Mouse (Mus musculus) 3T3-L1 (cell line): ENCODE measurements around the gene Olfr101.

Source experiments
- DNase-seq: peaks from one replicate; pipeline ENCODE4 v3.0.0-alpha.2; 2015; ENCODE audit warnings: low read depth, low spot score

Gene Olfr101

DNA sequence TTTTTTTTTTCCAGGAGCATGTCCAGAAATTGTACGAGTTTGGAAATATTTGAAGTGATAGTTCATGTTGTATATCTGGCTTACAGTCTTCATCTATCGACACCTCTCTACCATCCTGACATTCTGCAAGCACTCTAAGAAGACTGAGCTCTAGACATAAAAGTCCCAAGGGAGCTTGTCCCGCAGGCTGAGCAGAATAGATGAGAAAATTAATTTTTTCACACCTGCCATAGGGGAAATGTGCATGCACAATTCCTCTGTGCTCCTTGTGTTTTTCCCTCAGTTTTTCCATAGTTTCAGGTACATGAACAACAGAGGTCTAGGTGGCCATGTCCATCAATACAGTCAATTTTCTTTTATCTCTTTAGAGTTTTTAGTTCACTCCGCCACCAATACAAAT, at the start of gene Olfr101:
Olfr101 (minus strand) TSS at position 101 of the 400 bp plus-strand sequence.
- DNase-seq = no peak

DNA sequence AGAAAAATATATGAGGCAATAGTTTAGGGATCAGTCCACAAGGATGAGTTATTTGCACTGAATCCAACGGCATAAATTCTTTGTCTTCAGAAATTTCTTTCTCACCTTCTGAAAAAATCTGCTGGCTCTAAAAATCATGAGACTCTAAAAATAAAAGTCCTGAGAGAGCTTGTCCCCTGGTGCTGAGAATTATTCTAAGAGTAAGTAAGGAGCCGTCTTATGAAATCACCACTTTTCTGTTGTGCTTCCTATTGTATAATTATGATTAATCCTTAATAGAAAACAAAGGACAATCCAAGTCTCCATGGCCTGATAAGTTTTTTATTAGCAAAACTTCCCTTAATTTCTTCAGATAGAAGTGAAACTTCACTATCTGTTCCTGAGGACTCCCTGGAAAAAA, 35.5 kb upstream of the Olfr101 start, which contains the start of gene Olfr103:
Olfr103 (minus strand) TSS at position 101 of the 400 bp plus-strand sequence.
- DNase-seq = no peak

DNA sequence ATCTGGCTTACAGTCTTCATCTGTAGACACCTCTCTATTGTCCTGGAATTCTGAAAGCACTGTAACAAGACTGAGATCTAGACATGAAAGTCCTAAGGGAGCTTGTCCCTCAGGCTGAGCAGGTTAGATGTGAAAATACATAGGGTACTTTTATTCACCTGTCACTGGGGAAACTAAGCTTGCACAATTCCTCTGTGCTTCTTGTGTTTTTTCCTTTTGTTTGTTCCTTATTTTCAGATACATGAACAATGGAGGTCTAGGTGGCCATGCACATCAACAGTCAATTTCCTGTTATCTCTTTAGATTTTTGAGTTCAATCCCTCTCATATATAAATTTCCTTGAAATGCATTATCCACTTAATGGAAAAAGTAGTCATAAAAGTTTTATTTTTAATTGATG, 12.8 kb upstream of the Olfr101 start, which contains the start of gene Olfr102:
Olfr102 (minus strand) TSS at position 101 of the 400 bp plus-strand sequence.
- DNase-seq = no peak

DNA sequence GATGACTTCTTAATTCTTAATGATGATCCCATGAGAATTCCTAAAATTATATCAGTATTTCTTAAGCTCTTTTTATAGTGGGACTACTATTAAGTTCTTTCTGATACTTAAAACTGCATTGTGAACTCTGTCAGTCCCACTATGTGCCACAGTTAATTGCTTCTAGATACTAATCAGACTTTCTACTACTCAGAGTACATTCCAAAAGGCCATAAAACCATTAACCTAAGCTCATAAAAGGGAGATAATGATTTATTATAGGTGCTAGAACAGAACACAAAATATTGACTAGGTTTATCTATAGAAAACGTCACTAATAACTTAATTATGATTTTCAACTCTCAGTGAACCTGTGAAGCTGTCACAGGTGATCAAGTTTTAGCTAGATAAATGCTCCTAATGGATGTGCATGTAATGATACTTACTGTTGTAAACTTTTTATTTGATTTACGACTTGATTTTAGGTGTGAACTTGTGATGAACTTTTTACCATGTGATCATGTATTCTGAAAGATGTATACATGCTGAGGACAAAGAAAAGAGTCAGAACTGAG, 6.1 kb upstream of the Olfr101 start:
- no peak for DNase-seq

DNA sequence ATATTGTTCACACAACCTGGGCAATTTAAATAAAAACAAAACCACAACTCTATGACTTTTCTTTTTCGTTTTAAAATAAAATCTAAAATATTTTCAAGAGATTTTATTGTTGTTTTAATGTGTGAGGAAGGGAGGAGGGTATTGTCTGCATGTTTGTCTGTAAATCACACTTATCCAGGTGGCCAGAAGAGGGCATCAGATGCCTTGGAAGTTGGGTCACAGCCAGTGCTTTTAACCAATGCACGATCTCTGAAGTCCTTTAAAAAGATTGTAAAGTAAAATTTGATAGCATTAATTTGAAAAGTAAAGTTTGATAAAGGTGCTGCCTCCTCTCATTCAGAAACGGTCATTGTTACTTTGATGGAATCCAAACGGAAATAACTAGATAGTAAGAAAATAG, 4.4 kb upstream of the Olfr101 start:
- DNase-seq = peak; percentile 49

DNA sequence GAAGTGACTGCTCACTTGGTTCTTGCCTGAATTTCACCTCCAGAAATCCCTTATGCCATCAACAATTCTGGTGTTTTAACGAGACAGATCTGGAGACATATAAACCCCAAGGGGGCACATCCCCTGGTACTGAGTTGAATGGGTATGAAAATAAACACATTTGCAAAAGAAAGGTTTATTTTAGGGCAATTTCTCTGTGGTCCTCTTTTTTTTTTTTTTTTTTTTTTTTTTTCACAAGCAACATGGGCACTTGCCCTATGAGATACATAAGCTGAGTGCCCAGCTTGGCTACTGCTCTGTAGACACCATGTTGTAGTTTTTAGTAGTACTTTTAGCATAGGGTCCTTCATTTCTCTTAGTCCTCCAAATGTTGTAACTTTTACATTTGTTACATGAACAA, 20.8 kb downstream of the Olfr101 start, which contains the start of gene Olfr99:
Olfr99 (minus strand) TSS at position 101 of the 400 bp plus-strand sequence.
- DNase-seq = no peak

DNA sequence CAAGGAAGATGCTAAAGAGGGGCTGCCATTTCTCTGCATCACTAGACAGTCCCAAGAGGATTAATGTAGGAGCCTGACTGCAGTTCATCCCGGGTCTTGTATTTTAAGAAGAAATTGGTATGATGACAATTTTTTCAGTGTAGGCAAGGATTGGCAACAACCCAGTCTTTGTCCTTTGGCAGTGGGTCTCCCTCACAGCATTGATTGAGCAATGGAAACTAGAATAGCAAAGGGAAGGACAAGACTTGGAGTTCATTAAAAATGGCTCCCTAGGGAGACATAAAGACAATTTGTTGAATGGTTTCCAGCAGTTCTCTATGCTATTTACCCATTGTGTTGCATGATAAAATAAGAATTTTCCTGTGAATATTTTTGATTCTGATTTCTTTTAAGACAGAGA, 23.8 kb downstream of the Olfr101 start:
- peak; percentile 34 for DNase-seq

DNA sequence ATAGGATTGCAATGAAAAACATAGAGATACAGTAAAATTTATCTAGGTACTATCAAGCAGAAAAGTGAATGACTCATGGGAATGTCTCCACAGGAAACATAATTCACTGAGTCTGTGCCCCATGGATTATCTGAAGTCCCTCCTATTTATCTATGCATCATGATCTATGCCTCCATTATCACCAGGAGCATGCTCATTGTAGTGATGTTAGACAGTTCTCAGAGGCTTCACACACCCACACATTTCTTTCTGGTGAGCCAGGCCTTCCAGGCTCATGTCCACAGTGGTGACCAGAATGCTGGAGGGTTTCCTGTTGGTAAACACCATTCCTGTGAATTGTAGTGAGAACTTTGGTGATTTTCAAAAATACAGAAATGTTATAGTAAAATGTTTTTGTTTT, 27.5 kb downstream of the Olfr101 start:
- peak; percentile 64 for DNase-seq

DNA sequence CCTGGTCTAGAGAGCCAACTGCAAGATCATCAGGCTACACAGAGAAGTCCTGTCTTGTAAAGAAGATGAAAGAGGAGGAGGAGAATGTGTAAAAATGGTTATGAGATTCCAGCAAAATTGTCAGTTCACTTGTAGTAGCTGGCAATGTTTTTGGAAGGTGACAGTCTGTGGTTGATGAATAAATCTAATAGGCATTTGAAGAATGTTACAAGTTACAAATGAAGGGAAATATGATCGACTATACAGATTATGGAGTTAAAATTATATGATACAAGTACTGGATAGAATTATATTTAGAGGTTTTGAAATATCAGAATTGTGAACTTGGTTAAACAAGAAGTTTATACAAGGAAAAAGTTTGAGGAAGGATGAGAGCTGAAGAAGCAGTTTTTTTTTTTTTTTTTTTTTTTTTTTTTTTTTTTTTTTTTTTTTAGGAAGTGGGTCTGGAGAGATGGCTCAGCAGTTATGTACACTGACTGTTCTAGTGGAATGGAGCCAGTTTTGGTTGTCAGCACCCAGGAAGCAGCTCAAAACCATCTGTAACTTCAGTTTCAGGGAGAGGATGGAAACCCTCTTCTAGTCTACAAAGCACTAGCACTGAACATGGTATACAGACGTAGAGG, 28.4 kb downstream of the Olfr101 start:
- DNase-seq = peak; percentile 87

DNA sequence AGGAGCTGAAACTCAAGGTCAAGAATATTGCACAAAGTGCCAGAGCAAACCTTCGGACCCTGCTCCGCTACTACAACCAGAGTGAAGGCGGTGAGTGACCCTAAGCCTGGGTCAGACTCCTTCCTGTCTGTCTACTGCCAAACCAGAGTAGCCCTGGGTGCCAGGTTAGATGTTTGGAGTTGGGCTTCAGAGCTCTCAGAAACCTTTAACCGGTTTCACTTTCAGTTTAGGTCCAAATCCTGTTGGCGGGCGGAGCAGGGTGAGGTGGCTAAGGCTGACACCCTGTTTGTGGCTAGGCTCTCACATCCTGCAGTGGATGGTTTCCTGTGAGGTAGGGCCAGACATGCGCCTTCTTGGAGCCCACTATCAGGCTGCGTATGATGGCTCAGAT, 33.4 kb downstream of the Olfr101 start:
- peak; percentile 81 for DNase-seq

DNA sequence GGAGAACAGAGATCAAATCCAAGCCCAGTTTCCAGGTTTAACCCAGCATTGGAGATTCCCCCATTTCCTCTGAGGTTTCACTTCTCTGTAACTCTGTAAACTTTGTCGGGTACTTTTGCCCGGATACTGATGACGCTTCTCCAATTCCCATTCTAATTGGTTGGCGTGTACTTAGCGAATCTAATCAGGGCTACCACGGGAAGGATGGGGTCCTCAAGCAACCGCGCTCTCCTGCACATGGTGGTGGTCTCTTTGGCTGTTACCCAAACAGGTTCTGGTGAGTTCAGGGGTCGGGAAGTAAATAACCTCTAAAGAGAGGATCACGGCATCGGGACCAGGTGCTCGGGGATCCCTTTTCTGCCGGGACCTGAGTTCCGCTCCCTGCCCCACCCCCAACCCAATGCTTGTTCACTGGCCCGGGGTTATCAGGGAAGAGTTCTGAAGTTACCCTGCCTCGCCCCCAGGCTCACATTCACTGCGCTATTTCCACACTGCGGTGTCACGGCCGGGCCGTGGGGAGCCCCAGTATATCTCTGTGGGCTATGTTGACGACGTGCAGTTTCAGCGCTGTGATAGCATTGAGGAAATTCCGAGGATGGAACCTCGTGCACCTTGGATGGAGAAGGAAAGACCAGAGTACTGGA, 33.9 kb downstream of the Olfr101 start, which contains the start of gene H2-M3:
H2-M3 (plus strand) TSS at position 163 of the 644 bp plus-strand sequence.
- DNase-seq = peak; percentile 98

DNA sequence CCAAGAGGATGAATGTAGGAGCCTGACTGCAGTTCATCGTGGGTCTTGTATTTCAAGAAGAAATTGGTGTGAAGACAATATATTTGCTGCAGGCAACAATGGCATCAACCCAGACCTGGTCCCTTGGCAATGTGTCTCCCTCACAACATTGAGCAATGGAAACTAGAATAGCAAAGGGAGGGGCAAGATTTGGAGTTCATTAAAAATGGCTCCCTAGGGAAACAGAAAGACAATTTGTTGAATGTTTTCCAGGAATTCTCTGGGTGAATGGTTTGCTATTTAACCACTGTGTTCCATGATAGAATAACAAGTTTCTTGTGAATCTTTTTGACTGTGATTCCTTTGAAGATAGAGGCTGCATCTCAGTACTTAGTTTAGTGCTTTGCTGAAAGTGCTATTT, 40.5 kb downstream of the Olfr101 start, which contains the start of gene Olfr98:
Olfr98 (minus strand) TSS at position 124 of the 400 bp plus-strand sequence.
- no peak for DNase-seq

DNA sequence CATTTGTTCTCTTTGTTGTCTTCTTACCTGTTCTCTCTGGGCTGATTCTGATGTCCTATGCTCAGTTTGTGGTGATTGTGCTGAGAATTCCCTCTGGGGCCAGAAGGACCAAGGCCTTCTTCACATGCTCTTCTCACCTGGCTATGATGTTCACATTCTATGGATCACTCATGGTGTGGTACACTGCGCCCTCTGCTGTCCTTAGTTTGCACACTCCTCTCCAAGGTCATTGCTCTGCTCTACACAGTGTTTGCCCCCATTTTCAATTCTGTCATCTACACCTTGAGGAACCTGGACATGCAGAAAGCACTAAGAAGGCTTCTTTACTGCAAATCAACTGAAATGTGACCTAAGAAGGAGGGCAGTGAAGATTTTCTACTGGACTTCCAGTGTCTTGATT, 53.6 kb downstream of the Olfr101 start:
- DNase-seq = peak; percentile 59

DNA sequence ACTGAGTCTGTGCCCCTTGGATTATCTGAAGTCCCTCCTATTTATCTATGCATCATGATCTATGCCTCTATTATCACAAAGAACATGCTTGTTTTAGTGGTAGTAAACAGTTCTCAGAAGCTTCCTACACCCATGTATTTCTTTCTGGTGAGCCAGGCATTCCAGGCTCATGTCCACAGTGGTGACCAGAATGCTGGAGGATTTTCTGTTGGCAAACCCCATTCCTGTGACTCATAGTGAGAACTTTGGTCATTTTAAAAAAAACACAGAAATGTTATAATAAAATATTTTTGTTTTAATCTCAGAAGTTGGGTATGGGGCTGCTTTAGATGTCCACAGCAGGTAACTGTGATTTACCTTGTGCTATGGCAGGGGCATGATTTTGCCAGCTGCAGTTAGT, 54.7 kb downstream of the Olfr101 start:
- DNase-seq = peak; percentile 73
